9 mouse cellular contexts compared by ENCODE assay signal in the genomic region with DNA sequence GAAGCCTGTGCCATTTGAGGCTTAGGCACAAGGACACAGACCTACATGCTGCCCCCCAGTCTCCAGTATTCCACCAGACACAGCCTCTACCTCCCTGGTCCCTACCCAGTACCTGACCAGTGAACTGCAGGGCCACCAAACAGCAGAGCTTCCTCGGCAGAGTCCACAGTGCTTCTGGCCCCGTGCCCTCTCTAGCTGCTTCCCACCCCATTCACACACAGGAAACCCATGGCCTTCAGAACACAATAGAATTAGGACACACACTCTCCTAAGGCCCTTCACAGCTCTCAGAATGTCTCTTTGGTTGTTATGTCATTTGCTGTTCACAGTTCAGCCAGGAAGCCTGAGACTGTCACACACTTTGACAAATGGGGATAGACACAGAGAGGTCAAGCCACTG. TPM values are rescaled to one million over a fixed set of nuclear protein-coding genes. Genes with fewer than 3 reads are reported as not detected.
DNase-seq lines count a peak whose midpoint lies in the region; ATAC-seq and TF ChIP-seq lines count a peak whose summit lies in the region.
"Had no signal": no experiment of that assay in that cellular context is flagged by ENCODE, and none has a peak within 500 bp of the region (broad histone marks: within the 10 kb centered on the region; RNA-seq: fewer than 3 reads in every experiment).

Igf2 (minus strand) TSS at position 158 of the 400 bp plus-strand sequence.

- peak within 1 kb of the TSS; percentile 10; the same call in 1 of the 2 replicates for H3K4me2 ChIP-seq in kidney, embryonic 16.5 days (replicated peaks; ENCODE audit: low read depth, low read length)
- no peak within 1 kb of the TSS for H3K4me2 ChIP-seq in liver, postnatal 0 days (ENCODE audit: low read depth, low read length)

- peak; percentile 24; the same call in 1 of the 2 replicates for ATAC-seq in kidney, embryonic 16.5 days (ENCODE audit: low FRiP score, low TSS enrichment)
- ATAC-seq in liver, postnatal 0 days: no peak
- no peak for ATAC-seq in megakaryocyte-erythroid progenitor cell, adult 5-6 weeks (replicated peaks; ENCODE audit: low FRiP score, low TSS enrichment, poor library complexity, severe bottlenecking)

- H3K9ac ChIP-seq in kidney, embryonic 16.5 days (replicated peaks; ENCODE audit: low read length): peak within 1 kb of the TSS; percentile 2; the same call in 1 of the 2 replicates
- no peak within 1 kb of the TSS for H3K9ac ChIP-seq in liver, postnatal 0 days (replicated peaks)

- peaks cover 17% of the 10 kb centered on the region for H3K4me1 ChIP-seq in embryonic facial prominence, embryonic 10.5 days
- peaks cover 29% of the 10 kb centered on the region for H3K4me1 ChIP-seq in heart, embryonic 10.5 days
- peaks cover 14% of the 10 kb centered on the region; the same call in 1 of the 2 replicates for H3K4me1 ChIP-seq in kidney, embryonic 16.5 days (ENCODE audit: insufficient read depth, low read length)
- H3K4me1 ChIP-seq in liver, postnatal 0 days (ENCODE audit: insufficient read depth): no peaks in the 10 kb centered on the region

- peaks cover 41% of the 10 kb centered on the region for H3K36me3 ChIP-seq in embryonic facial prominence, embryonic 10.5 days (replicated peaks)
- H3K36me3 ChIP-seq in heart, embryonic 10.5 days: peaks cover 43% of the 10 kb centered on the region
- peaks cover 19% of the 10 kb centered on the region; the same call in 1 of the 2 replicates for H3K36me3 ChIP-seq in kidney, embryonic 16.5 days (ENCODE audit: insufficient read depth, low read length)
- H3K36me3 ChIP-seq in liver, postnatal 0 days (replicated peaks; ENCODE audit: insufficient read depth, low read length): no peaks in the 10 kb centered on the region; the same call in 1 of the 2 replicates

- TF ChIP-seq EP300 in liver, postnatal 0 days (IDR thresholded peaks at IDR 0.05; ENCODE audit: low read depth): no peak

- H3K4me3 ChIP-seq in embryonic facial prominence, embryonic 10.5 days: 0 out of 2 replicates have a peak within 1 kb of the TSS, but pooled peaks have one; percentile 64
- H3K4me3 ChIP-seq in heart, embryonic 10.5 days: peak within 1 kb of the TSS; percentile 83; the same call in 1 of the 2 replicates
- peak within 1 kb of the TSS; percentile 11 for H3K4me3 ChIP-seq in kidney, embryonic 16.5 days (ENCODE audit: low read length)
- no peak within 1 kb of the TSS for H3K4me3 ChIP-seq in liver, postnatal 0 days (ENCODE audit: low read depth, low read length)

- peaks cover 62% of the 10 kb centered on the region for H3K27me3 ChIP-seq in embryonic facial prominence, embryonic 10.5 days (replicated peaks; ENCODE audit: low read depth, poor library complexity, severe bottlenecking)
- peaks cover 58% of the 10 kb centered on the region for H3K27me3 ChIP-seq in heart, embryonic 10.5 days (ENCODE audit: insufficient read depth, poor library complexity, severe bottlenecking)
- peaks cover 47% of the 10 kb centered on the region for H3K27me3 ChIP-seq in kidney, embryonic 16.5 days (ENCODE audit: insufficient read depth, low read length)
- H3K27me3 ChIP-seq in liver, postnatal 0 days (ENCODE audit: insufficient read depth, low read length): peaks cover 44% of the 10 kb centered on the region

- WGBS in embryonic facial prominence, embryonic 10.5 days: 84% methylated on average over 2 of the region's 2 CpGs
- 66% methylated on average over 2 of the region's 2 CpGs for WGBS in heart, embryonic 10.5 days
- 63% methylated on average over 2 of the region's 2 CpGs for WGBS in kidney, embryonic 16.5 days
- 35% methylated on average over 2 of the region's 2 CpGs for WGBS in liver, postnatal 0 days (ENCODE audit: insufficient replicate concordance)

- peaks cover 35% of the 10 kb centered on the region for H3K9me3 ChIP-seq in embryonic facial prominence, embryonic 10.5 days
- H3K9me3 ChIP-seq in heart, embryonic 10.5 days: peaks cover 26% of the 10 kb centered on the region
- H3K9me3 ChIP-seq in kidney, embryonic 16.5 days (ENCODE audit: low read length): peaks cover 26% of the 10 kb centered on the region
- H3K9me3 ChIP-seq in liver, postnatal 0 days (ENCODE audit: low read length): peaks cover 24% of the 10 kb centered on the region; the same call in 1 of the 2 replicates

- peak within 1 kb of the TSS; percentile 30 for H3K27ac ChIP-seq in embryonic facial prominence, embryonic 10.5 days (replicated peaks)
- peak within 1 kb of the TSS; percentile 99 for H3K27ac ChIP-seq in heart, embryonic 10.5 days
- H3K27ac ChIP-seq in kidney, embryonic 16.5 days (ENCODE audit: low read length): peak within 1 kb of the TSS; percentile 58
- no peak within 1 kb of the TSS for H3K27ac ChIP-seq in liver, postnatal 0 days (ENCODE audit: low read depth)

- no peak for DNase-seq in adrenal gland, adult 18-20 months (ENCODE audit: low spot score in 2 of 2)
- DNase-seq in adrenal gland, adult (ENCODE audit: inconsistent age in 2 of 2, low spot score in 1 of 2): no peak
- DNase-seq in embryonic facial prominence, embryonic 10.5 days (ENCODE audit: low spot score): no peak
- DNase-seq in heart, embryonic 10.5 days (ENCODE audit: low spot score): no peak
- DNase-seq in liver, postnatal 0 days: peak; percentile 11
- DNase-seq in cerebellum, postnatal 14 days: no peak

- no peak for TF ChIP-seq CTCF in liver, postnatal 0 days (IDR thresholded peaks at IDR 0.05; ENCODE audit: low read depth)

RNA-seq across cellular contexts. Expression of gene Igf2, which starts in this region (rescaled TPM):
- 10 to 100 TPM; 15.2 to 22.1 TPM for total RNA-seq in adrenal gland, adult 18-20 months (2021)
- 360 and 378 TPM in 2 replicates for polyA plus RNA-seq in embryonic facial prominence, embryonic 10.5 days (2016; fragmentation: Nextera tagmentation; extraction: Ambion mirVana)
- polyA plus RNA-seq in heart, embryonic 10.5 days (2016; fragmentation: Nextera tagmentation; extraction: Ambion mirVana): 962 and 991 TPM in 2 replicates
- 516 and 585 TPM in 2 replicates for polyA plus RNA-seq in kidney, embryonic 16.5 days (2015; fragmentation: Nextera tagmentation; extraction: Ambion mirVana)
- polyA plus RNA-seq in liver, postnatal 0 days (2015; fragmentation: Nextera tagmentation; extraction: Ambion mirVana): 1,534 and 1,664 TPM in 2 replicates
- total RNA-seq in megakaryocyte-erythroid progenitor cell, adult 5-6 weeks (2014; fragmentation: Nextera tagmentation): not detected in 2 replicates
- 0.46 TPM in 1 of 2 replicates, not detected in the other for total RNA-seq in megakaryocyte-erythroid progenitor cell, adult 5-6 weeks (2017)
- total RNA-seq: neutrophil, adult 5-6 weeks had no signal

Comparison
In these comparisons a context has a peak if more than half of its experiments do, and no peak if none do; other contexts are left out.
1. RNA of gene Igf2 (total RNA-seq): 15.2 to 22.1 TPM in adrenal gland, adult 18-20 months; 0.46 TPM in megakaryocyte-erythroid progenitor cell, adult 5-6 weeks; every median in the first group is over 10 times any median in the second.